In genomic region chr5:124244885-124245284, GRCm38 (mm10) we compare ENCODE assay signal across 25 mouse cellular contexts.
"Had no signal": no experiment of that assay in that cellular context is flagged by ENCODE, and none has a peak within 500 bp of the region (broad histone marks: within the 10 kb centered on the region; RNA-seq: fewer than 3 reads in every experiment).

No protein-coding gene starts in this region.

- H3K9ac ChIP-seq: heart, embryonic 13.5 days; heart, embryonic 15.5 days; hindbrain, embryonic 13.5 days; hindbrain, embryonic 15.5 days; kidney, embryonic 15.5 days; limb, embryonic 12.5 days; liver, embryonic 13.5 days; liver, embryonic 15.5 days; liver, postnatal 0 days had no signal

- H3K9me3 ChIP-seq: heart, embryonic 13.5 days; heart, embryonic 15.5 days; hindbrain, embryonic 13.5 days; hindbrain, embryonic 15.5 days; kidney, embryonic 15.5 days; limb, embryonic 10.5 days; limb, embryonic 12.5 days; liver, embryonic 13.5 days; liver, embryonic 15.5 days had no signal

- H3K27me3 ChIP-seq: heart, embryonic 13.5 days; heart, embryonic 15.5 days; hindbrain, embryonic 13.5 days; hindbrain, embryonic 15.5 days; kidney, embryonic 15.5 days; liver, embryonic 13.5 days had no signal

- ATAC-seq: hindbrain, postnatal 0 days; intestine, embryonic 16.5 days; liver, postnatal 0 days had no signal

- H3K4me3 ChIP-seq: heart, embryonic 13.5 days; heart, embryonic 15.5 days; hindbrain, embryonic 13.5 days; hindbrain, embryonic 15.5 days; kidney, embryonic 15.5 days; left cerebral cortex, adult 2 months; limb, embryonic 10.5 days; limb, embryonic 12.5 days; liver, embryonic 13.5 days; liver, embryonic 15.5 days had no signal

- H3K27ac ChIP-seq: heart, embryonic 13.5 days; heart, embryonic 15.5 days; hindbrain, embryonic 13.5 days; hindbrain, embryonic 15.5 days; hindbrain, postnatal 0 days; kidney, embryonic 15.5 days; kidney, postnatal 0 days; left cerebral cortex, adult 2 months; limb, embryonic 10.5 days; limb, embryonic 12.5 days; liver, embryonic 13.5 days; liver, embryonic 15.5 days had no signal

- H3K4me2 ChIP-seq: heart, embryonic 13.5 days; heart, embryonic 15.5 days; hindbrain, embryonic 13.5 days; hindbrain, embryonic 15.5 days; kidney, embryonic 15.5 days; limb, embryonic 12.5 days; liver, embryonic 11.5 days; liver, embryonic 13.5 days; liver, embryonic 15.5 days had no signal

- DNase-seq: gastrocnemius, postnatal 14 days; gastrocnemius, postnatal 36 days; heart, adult 18-20 months; kidney, adult 11 months; kidney, adult 2 months; kidney, adult 9 months; kidney, postnatal 14 days; kidney, postnatal 36 days; layer of hippocampus, adult 9-11 months; liver; liver, embryonic 13.5 days; liver, postnatal 0 days had no signal
